Mouse (Mus musculus) CH12.LX (cell line): ENCODE data around the gene Bace1. TPM values are rescaled to one million over a fixed set of nuclear protein-coding genes. Genes with fewer than 3 reads are reported as not detected.

Experiments used
- DNase-seq: peaks from one replicate; pipeline ENCODE4 v3.0.0-alpha.2; 2013; ENCODE audit errors: extremely low read depth
- H3K27ac ChIP-seq: 2 replicates; pipeline ENCODE4 v1.5.1; 2012; ENCODE audit warnings: low read depth, mild to moderate bottlenecking, control low read depth, moderate library complexity; ENCODE audit not compliant: insufficient read depth
- H3K27me3 ChIP-seq: replicated peaks from 2 replicates; pipeline ENCODE3; 2012; ENCODE audit warnings: inconsistent platforms
- H3K36me3 ChIP-seq, 2 experiments: replicated peaks in 1 of 2; 2 replicates each; pipeline versions ENCODE3 to v1.6.1; 2012; ENCODE audit warnings: inconsistent platforms in 1 of 2, low read length in 1 of 2, mild to moderate bottlenecking in 1 of 2, mixed read lengths in 1 of 2, moderate library complexity in 1 of 2; ENCODE audit not compliant: control insufficient read depth in 1 of 2, insufficient read depth in 1 of 2
- H3K4me1 ChIP-seq, 2 experiments: 2 replicates each; pipeline ENCODE4 v1.6.1; 2012; ENCODE audit warnings: inconsistent platforms in 1 of 2, moderate library complexity in 1 of 2; ENCODE audit not compliant: insufficient read depth in 2 of 2, control insufficient read depth in 1 of 2
- H3K4me2 ChIP-seq: 2 replicates; pipeline ENCODE4 v1.6.1; 2012; ENCODE audit warnings: low read depth, mild to moderate bottlenecking, control low read depth; ENCODE audit not compliant: poor library complexity, insufficient read depth, severe bottlenecking
- H3K4me3 ChIP-seq, 3 experiments: fragments of 150-350 bp in 1 of 3; sonication (generic) in 1 of 3; replicated peaks in 1 of 3; 2 replicates each; pipeline versions ENCODE3 to v1.5.1; 2011 to 2012; ENCODE audit warnings: low read depth in 2 of 3, low read length in 2 of 3, mild to moderate bottlenecking in 2 of 3, moderate library complexity in 2 of 3, control low read depth in 1 of 3, improper control_type of control experiment in 1 of 3, inconsistent platforms in 1 of 3, mixed read lengths in 1 of 3; ENCODE audit not compliant: poor library complexity in 1 of 3
- H3K79me2 ChIP-seq: replicated peaks from 2 replicates; pipeline ENCODE4 v1.6.1; 2012; ENCODE audit warnings: mild to moderate bottlenecking, moderate library complexity; ENCODE audit not compliant: control insufficient read depth, poor library complexity, insufficient read depth, severe bottlenecking; ENCODE audit errors: extremely low read depth
- H3K9ac ChIP-seq: 2 replicates; pipeline ENCODE4 v1.6.1; 2012; ENCODE audit warnings: low read depth, mild to moderate bottlenecking, control low read depth, moderate library complexity; ENCODE audit not compliant: insufficient read depth
- H3K9me3 ChIP-seq: replicated peaks from 2 replicates; pipeline ENCODE3; 2012; ENCODE audit warnings: low read length, inconsistent platforms, mixed read lengths
- CHD2 ChIP-seq: IDR thresholded peaks from 2 replicates; pipeline ENCODE4 v1.6.1; 2011; ENCODE audit warnings: low read length, improper control_type of control experiment
- ELF1 ChIP-seq: IDR thresholded peaks from 2 replicates; pipeline ENCODE4 v1.6.1; 2014; ENCODE audit warnings: low read depth, mild to moderate bottlenecking, inconsistent platforms, low read length, improper control_type of control experiment
- GABPA ChIP-seq: IDR thresholded peaks from 2 replicates; pipeline ENCODE4 v1.6.1; 2012; ENCODE audit warnings: low read depth, low read length, improper control_type of control experiment, inconsistent platforms; ENCODE audit not compliant: insufficient replicate concordance
- HCFC1 ChIP-seq: IDR thresholded peaks from 2 replicates; pipeline ENCODE4 v1.6.1; 2012; ENCODE audit warnings: low read depth, mild to moderate bottlenecking, inconsistent platforms, low read length, improper control_type of control experiment
- IRF4 ChIP-seq: IDR thresholded peaks from 2 replicates; pipeline ENCODE4 v1.6.1; 2014; ENCODE audit warnings: low read depth, mild to moderate bottlenecking, inconsistent platforms, low read length, improper control_type of control experiment
- JUN ChIP-seq: IDR thresholded peaks from 2 replicates; pipeline ENCODE4 v1.6.1; 2011; ENCODE audit warnings: low read depth, mild to moderate bottlenecking, low read length, improper control_type of control experiment, moderate library complexity; ENCODE audit not compliant: insufficient read depth
- JUND ChIP-seq: conservative IDR thresholded peaks from 2 replicates; pipeline ENCODE4 v1.6.1; 2011; ENCODE audit warnings: low read depth, low read length, improper control_type of control experiment
- KAT2A ChIP-seq: IDR thresholded peaks from 2 replicates; pipeline ENCODE4 v1.6.1; 2012; ENCODE audit warnings: low read length, improper control_type of control experiment, inconsistent platforms; ENCODE audit not compliant: insufficient replicate concordance
- MAX ChIP-seq: IDR thresholded peaks from 2 replicates; pipeline ENCODE4 v1.6.1; 2011; ENCODE audit warnings: low read length, improper control_type of control experiment
- MAZ ChIP-seq: IDR thresholded peaks from 2 replicates; pipeline ENCODE4 v1.6.1; 2012; ENCODE audit warnings: low read depth, mild to moderate bottlenecking, inconsistent platforms, low read length, improper control_type of control experiment, moderate library complexity
- MXI1 ChIP-seq: IDR thresholded peaks from 2 replicates; pipeline ENCODE4 v1.6.1; 2011; ENCODE audit warnings: mild to moderate bottlenecking, low read depth, low read length, improper control_type of control experiment
- NRF1 ChIP-seq: IDR thresholded peaks from 2 replicates; pipeline ENCODE4 v1.6.1; 2014; ENCODE audit warnings: low read depth, mild to moderate bottlenecking, inconsistent platforms, low read length, improper control_type of control experiment, moderate library complexity
- POLR2A ChIP-seq: IDR thresholded peaks from 2 replicates; pipeline ENCODE4 v1.6.1; 2011; ENCODE audit warnings: low read depth, mild to moderate bottlenecking, improper control_type of control experiment, low read length
- SIN3A ChIP-seq: IDR thresholded peaks from 2 replicates; pipeline ENCODE4 v1.6.1; 2012; ENCODE audit warnings: low read length, improper control_type of control experiment, inconsistent platforms
- TBP ChIP-seq: conservative IDR thresholded peaks from 2 replicates; pipeline ENCODE4 v1.6.1; 2011; ENCODE audit warnings: low read depth, low read length, improper control_type of control experiment
- USF1 ChIP-seq: IDR thresholded peaks from 2 replicates; pipeline ENCODE4 v1.6.1; 2014; ENCODE audit warnings: low read depth, mild to moderate bottlenecking, inconsistent platforms, low read length, improper control_type of control experiment
- ZC3H11A ChIP-seq: IDR thresholded peaks from 2 replicates; pipeline ENCODE4 v1.6.1; 2012; ENCODE audit warnings: low read depth, mild to moderate bottlenecking, inconsistent platforms, low read length, improper control_type of control experiment
- ZMIZ1 ChIP-seq: IDR thresholded peaks from 2 replicates; pipeline ENCODE4 v1.6.1; 2012; ENCODE audit warnings: low read depth, mild to moderate bottlenecking, inconsistent platforms, low read length, improper control_type of control experiment
- ZNF384 ChIP-seq: IDR thresholded peaks from 2 replicates; pipeline ENCODE4 v1.6.1; 2012; ENCODE audit warnings: low read depth, low read length, improper control_type of control experiment, inconsistent platforms
- dilution Hi-C: fragments of 300-500 bp; cut with MboI; formaldehyde crosslinking; loops from 2 replicates; pipeline ENCODE4 v1.14.3; 2020; ENCODE audit warnings: low sequenced_read_pairs; ENCODE audit not compliant: extremely low pct_unique_long_range_greater_than_20kb, extremely low pct_ligation_motif_present
- in situ Hi-C: fragments of 300-500 bp; cut with MboI; formaldehyde crosslinking; loops from 3 replicates; pipeline ENCODE4 v1.14.3; 2019; ENCODE audit warnings: low sequenced_read_pairs, low pct_ligation_motif_present, low pct_unique_long_range_greater_than_20kb, mixed read lengths
- polyA plus RNA-seq: library from polyadenylated mRNA; unstranded; fragments of >175 nt; gene quantifications from 2 replicates; pipeline ENCODE4 v1.2.1, GENCODE M21; 2012; ENCODE audit warnings: low read depth; ENCODE audit not compliant: insufficient read length
- total RNA-seq, 2 experiments: library from RNA; depleted of rRNA; stranded (reverse); fragments of 300-350 nt in 1 of 2; fragments of >200 nt in 1 of 2; gene quantifications; 2 replicates each; pipeline ENCODE4 v1.2.3; 2012 to 2014

The Bace1 gene
- total and polyA plus RNA-seq, 3 experiments: 0.30 to 1.5 TPM; not detected in 1

- H3K4me3 ChIP-seq: no peak overlapping the region
- no peak for TF ChIP-seq TBP
- no peak for TF ChIP-seq CHD2
- no peak for TF ChIP-seq GABPA
- no peak for TF ChIP-seq ELF1
- TF ChIP-seq USF1: no peak
- no peak overlapping the region for H3K27ac ChIP-seq
- H3K9ac ChIP-seq: no peak overlapping the region
- H3K36me3 ChIP-seq: no peaks in the 10 kb centered on the region
- in situ Hi-C loops: no loop called here
- no peaks in the 10 kb centered on the region for H3K79me2 ChIP-seq
- dilution Hi-C loops: no loop called here
- H3K9me3 ChIP-seq: no peaks in the 10 kb centered on the region
- peaks cover 2 to 10% of the 10 kb centered on the region in 2 experiments; a peak in 2 of 4 replicates for H3K4me1 ChIP-seq
- H3K4me2 ChIP-seq: no peak overlapping the region
- peaks cover 6% of the 10 kb centered on the region for H3K27me3 ChIP-seq
- no peak for DNase-seq
These were observed 4.6 kb downstream of the Bace1 start for GRCm38 (mm10) chr9:45843007-45843406.

GRCm38 (mm10) chr9:45843780-45844179 lies 5.4 kb downstream of the Bace1 start:
- no peak for DNase-seq
- no peak overlapping the region for H3K4me3 ChIP-seq
- TF ChIP-seq ZMIZ1 (no peak), NRF1 (no peak), POLR2A (no peak), JUND (no peak), IRF4 (no peak), SIN3A (no peak), CHD2 (no peak), MAZ (no peak), ZNF384 (no peak), GABPA (no peak), ELF1 (no peak), JUN (no peak), ZC3H11A (no peak), MXI1 (no peak), MAX (no peak), HCFC1 (no peak), USF1 (no peak), KAT2A (no peak)
- TF ChIP-seq, all 38 proteins: peak for 0
- H3K4me2 ChIP-seq: no peak overlapping the region
- no peaks in the 10 kb centered on the region for H3K79me2 ChIP-seq
- H3K27me3 ChIP-seq: peaks cover 6% of the 10 kb centered on the region
- in situ Hi-C loops: no loop called here
- no peak overlapping the region for H3K27ac ChIP-seq
- H3K9me3 ChIP-seq: no peaks in the 10 kb centered on the region
- no peak overlapping the region for H3K9ac ChIP-seq
- dilution Hi-C loops: no loop called here
- H3K4me1 ChIP-seq: peaks cover 2 to 16% of the 10 kb centered on the region in 2 experiments; a peak in 3 of 4 replicates
- H3K36me3 ChIP-seq: no peaks in the 10 kb centered on the region
